Mouse (Mus musculus): ENCODE data around the gene Plrg1. TPM values are rescaled to one million over a fixed set of nuclear protein-coding genes. Genes with fewer than 3 reads are reported as not detected.
A peak's percentile ranks its signal among the peaks of the same experiment; 100 is the strongest.

Gene Plrg1
- polyA plus RNA-seq, 1 experiment from 2014 or later = 43.7 TPM

GRCm38 (mm10) chr3:83053758-83054157, 1.6 kb upstream of the Plrg1 start:
- no peak overlapping the region for H3K4me2 ChIP-seq (replicated peaks; ENCODE audit: low read depth)
- H3K4me1 ChIP-seq (replicated peaks; ENCODE audit: control insufficient read depth, insufficient read depth) = peaks cover 3% of the 10 kb centered on the region; the same call in 1 of the 2 replicates
- 0 out of 2 replicates have a peak, but pooled peaks cover 2% of the 10 kb centered on the region for H3K36me3 ChIP-seq (ENCODE audit: control insufficient read depth, insufficient read depth, low read length)
- TF ChIP-seq EP300 (optimal IDR thresholded peaks at IDR 0.05) (no peak), CTCF (IDR thresholded peaks at IDR 0.05; ENCODE audit: low read depth) (peak; percentile 83)
- DNase-seq (ENCODE audit: low spot score) = peak; percentile 31
- no peak overlapping the region for H3K27ac ChIP-seq (replicated peaks)
- ATAC-seq (ENCODE audit: low FRiP score, low TSS enrichment) = no peak
- H3K27me3 ChIP-seq (ENCODE audit: control insufficient read depth, insufficient read depth, low read length) = no peaks in the 10 kb centered on the region
- H3K9me3 ChIP-seq (ENCODE audit: control insufficient read depth, low read length) = no peaks in the 10 kb centered on the region
- no peak overlapping the region for H3K9ac ChIP-seq (ENCODE audit: low read length)
- 21% methylated on average over 10 of the region's 10 CpGs for WGBS
- H3K4me3 ChIP-seq (ENCODE audit: low read depth, low read length) = no peak overlapping the region

- Histone ChIP-seq H3K4me1 (replicated peaks; ENCODE audit: control insufficient read depth, insufficient read depth) (peaks cover 3% of the 10 kb centered on the region; the same call in 1 of the 2 replicates), H3K27ac (replicated peaks) (no peak overlapping the region), H3K27me3 (ENCODE audit: control insufficient read depth, insufficient read depth, low read length) (no peaks in the 10 kb centered on the region), H3K4me2 (replicated peaks; ENCODE audit: low read depth) (peak overlapping the region; percentile 42), H3K9ac (ENCODE audit: low read length) (no peak overlapping the region), H3K36me3 (ENCODE audit: control insufficient read depth, insufficient read depth, low read length) (0 out of 2 replicates have a peak, but pooled peaks cover 4% of the 10 kb centered on the region), H3K9me3 (ENCODE audit: control insufficient read depth, low read length) (no peaks in the 10 kb centered on the region), H3K4me3 (ENCODE audit: low read depth, low read length) (peak overlapping the region; percentile 29; the same call in 1 of the 2 replicates)
- WGBS = 22% methylated on average over 13 of the region's 13 CpGs
- ATAC-seq (ENCODE audit: low FRiP score, low TSS enrichment) (no peak), DNase-seq (ENCODE audit: low spot score) (no peak)
- TF ChIP-seq EP300 (optimal IDR thresholded peaks at IDR 0.05) (no peak), CTCF (IDR thresholded peaks at IDR 0.05; ENCODE audit: low read depth) (no peak)
These were observed 563 bp upstream of the Plrg1 start for GRCm38 (mm10) chr3:83054759-83055158.

GRCm38 (mm10) chr3:83057046-83057445, 1.7 kb downstream of the Plrg1 start:
- Histone ChIP-seq H3K9me3 (ENCODE audit: control insufficient read depth, low read length) (no peaks in the 10 kb centered on the region), H3K4me3 (ENCODE audit: low read depth, low read length) (no peak overlapping the region), H3K4me1 (replicated peaks; ENCODE audit: control insufficient read depth, insufficient read depth) (peaks cover 3% of the 10 kb centered on the region; the same call in 1 of the 2 replicates), H3K4me2 (replicated peaks; ENCODE audit: low read depth) (no peak overlapping the region), H3K27ac (replicated peaks) (no peak overlapping the region), H3K9ac (ENCODE audit: low read length) (no peak overlapping the region), H3K36me3 (ENCODE audit: control insufficient read depth, insufficient read depth, low read length) (peaks cover 24% of the 10 kb centered on the region), H3K27me3 (ENCODE audit: control insufficient read depth, insufficient read depth, low read length) (no peaks in the 10 kb centered on the region)
- DNase-seq (ENCODE audit: low spot score) (no peak), ATAC-seq (ENCODE audit: low FRiP score, low TSS enrichment) (no peak)
- TF ChIP-seq EP300 (optimal IDR thresholded peaks at IDR 0.05) = no peak
- WGBS = 93% methylated on average over 2 of the region's 2 CpGs

- no peak for ATAC-seq (ENCODE audit: low FRiP score, low TSS enrichment)
- 89% methylated on average over 9 of the region's 9 CpGs for WGBS
- H3K4me3 ChIP-seq (ENCODE audit: low read depth, low read length) = no peak overlapping the region
- H3K4me1 ChIP-seq (replicated peaks; ENCODE audit: control insufficient read depth, insufficient read depth) = no peaks in the 10 kb centered on the region
- H3K9me3 ChIP-seq (ENCODE audit: control insufficient read depth, low read length) = no peaks in the 10 kb centered on the region
- no peak overlapping the region for H3K4me2 ChIP-seq (replicated peaks; ENCODE audit: low read depth)
- no peak overlapping the region for H3K9ac ChIP-seq (ENCODE audit: low read length)
- DNase-seq (ENCODE audit: low spot score) = no peak
- H3K36me3 ChIP-seq (ENCODE audit: control insufficient read depth, insufficient read depth, low read length) = peaks cover 32% of the 10 kb centered on the region
- H3K27ac ChIP-seq (replicated peaks) = no peak overlapping the region
- H3K27me3 ChIP-seq (ENCODE audit: control insufficient read depth, insufficient read depth, low read length) = no peaks in the 10 kb centered on the region
- TF ChIP-seq CTCF (IDR thresholded peaks at IDR 0.05; ENCODE audit: low read depth) = no peak
- TF ChIP-seq EP300 (optimal IDR thresholded peaks at IDR 0.05) = no peak
These were observed 12.6 kb downstream of the Plrg1 start for GRCm38 (mm10) chr3:83067920-83068319.

GRCm38 (mm10) chr3:83068869-83069268, 13.5 kb downstream of the Plrg1 start:
- 95% methylated on average over 13 of the region's 13 CpGs for WGBS
- no peak for ATAC-seq (ENCODE audit: low FRiP score, low TSS enrichment)

GRCm38 (mm10) chr3:83070231-83070630, 14.9 kb downstream of the Plrg1 start:
- Histone ChIP-seq H3K4me2 (replicated peaks; ENCODE audit: low read depth) (no peak overlapping the region), H3K27me3 (ENCODE audit: control insufficient read depth, insufficient read depth, low read length) (no peaks in the 10 kb centered on the region), H3K9ac (ENCODE audit: low read length) (no peak overlapping the region), H3K9me3 (ENCODE audit: control insufficient read depth, low read length) (no peaks in the 10 kb centered on the region), H3K36me3 (ENCODE audit: control insufficient read depth, insufficient read depth, low read length) (peaks cover 28% of the 10 kb centered on the region), H3K4me3 (ENCODE audit: low read depth, low read length) (no peak overlapping the region), H3K4me1 (replicated peaks; ENCODE audit: control insufficient read depth, insufficient read depth) (no peaks in the 10 kb centered on the region), H3K27ac (replicated peaks) (no peak overlapping the region)
- TF ChIP-seq CTCF (IDR thresholded peaks at IDR 0.05; ENCODE audit: low read depth) = no peak
- no peak for DNase-seq (ENCODE audit: low spot score)
- 69% methylated on average over 4 of the region's 4 CpGs for WGBS
- ATAC-seq (ENCODE audit: low FRiP score, low TSS enrichment) = no peak

More at GRCm38 (mm10) chr3:83068869-83069268, 13.5 kb downstream of the Plrg1 start:
- no peak for DNase-seq (ENCODE audit: low spot score)
- Histone ChIP-seq H3K27ac (replicated peaks) (no peak overlapping the region), H3K9me3 (ENCODE audit: control insufficient read depth, low read length) (no peaks in the 10 kb centered on the region), H3K27me3 (ENCODE audit: control insufficient read depth, insufficient read depth, low read length) (no peaks in the 10 kb centered on the region), H3K4me1 (replicated peaks; ENCODE audit: control insufficient read depth, insufficient read depth) (no peaks in the 10 kb centered on the region), H3K4me2 (replicated peaks; ENCODE audit: low read depth) (no peak overlapping the region), H3K36me3 (ENCODE audit: control insufficient read depth, insufficient read depth, low read length) (peaks cover 28% of the 10 kb centered on the region), H3K9ac (ENCODE audit: low read length) (no peak overlapping the region), H3K4me3 (ENCODE audit: low read depth, low read length) (no peak overlapping the region)
- TF ChIP-seq EP300 (optimal IDR thresholded peaks at IDR 0.05) = no peak
- TF ChIP-seq CTCF (IDR thresholded peaks at IDR 0.05; ENCODE audit: low read depth) = no peak

Data from stomach, postnatal 0 days (tissue).